ENCODE assay signal across 11 mouse cellular contexts in the genomic region with DNA sequence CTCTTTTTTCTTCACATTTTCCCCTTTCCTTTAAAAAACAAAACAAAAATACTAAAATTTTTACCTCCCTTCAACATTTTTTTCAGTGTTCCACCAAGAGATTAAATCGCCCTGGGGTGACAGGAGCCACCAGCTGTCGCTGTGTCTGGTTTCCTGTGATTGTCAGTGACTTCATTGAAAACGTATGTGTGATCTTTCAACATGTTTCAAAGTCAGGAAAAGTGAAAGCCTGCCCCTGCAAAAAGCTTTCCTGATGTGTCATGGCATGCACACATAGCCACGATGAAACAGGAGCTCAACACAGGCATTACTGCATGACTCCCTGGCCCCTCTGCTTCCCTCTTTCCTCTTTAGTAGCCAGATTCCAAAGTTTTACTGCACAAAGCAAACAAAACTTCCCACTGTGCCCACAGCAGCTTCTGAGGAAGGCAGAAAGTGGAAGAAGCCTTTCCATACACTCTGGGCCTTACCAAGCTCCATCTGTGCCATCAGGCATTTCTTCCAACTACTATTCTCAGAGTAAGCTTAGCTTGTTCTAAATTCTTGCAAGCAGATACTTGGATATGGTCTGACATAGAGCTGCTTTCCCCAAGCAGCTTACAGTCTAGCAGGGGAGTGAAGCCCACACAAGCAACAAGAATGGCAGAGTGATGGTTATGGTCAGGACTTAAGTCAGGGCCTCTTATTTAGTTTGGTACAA.
A peak's percentile ranks its signal among the peaks of the same experiment; 100 is the strongest.
DNase-seq lines count a peak whose midpoint lies in the region; ATAC-seq and TF ChIP-seq lines count a peak whose summit lies in the region.
"Had no signal": no experiment of that assay in that cellular context is flagged by ENCODE, and none has a peak within 500 bp of the region (broad histone marks: within the 10 kb centered on the region; RNA-seq: fewer than 3 reads in every experiment).

No protein-coding gene starts in this region.

- 20% methylated on average over 4 of the region's 4 CpGs for WGBS in kidney, postnatal 0 days
- WGBS in embryonic facial prominence, embryonic 15.5 days = 6% methylated on average over 4 of the region's 4 CpGs
- 12% methylated on average over 4 of the region's 4 CpGs for WGBS in limb, embryonic 15.5 days

- no peak overlapping the region for H3K9ac ChIP-seq in kidney, postnatal 0 days (ENCODE audit: low read depth, low read length)
- H3K9ac ChIP-seq in embryonic facial prominence, embryonic 15.5 days = no peak overlapping the region
- H3K9ac ChIP-seq in limb, embryonic 15.5 days = no peak overlapping the region
- H3K9ac ChIP-seq: neural tube, embryonic 12.5 days had no signal

- no peaks in the 10 kb centered on the region for H3K4me1 ChIP-seq in kidney, postnatal 0 days (replicated peaks; ENCODE audit: insufficient read depth, low read length)
- H3K4me1 ChIP-seq in embryonic facial prominence, embryonic 15.5 days = peaks cover 11% of the 10 kb centered on the region; the same call in 1 of the 2 replicates
- H3K4me1 ChIP-seq in limb, embryonic 15.5 days = peaks cover 7% of the 10 kb centered on the region

- H3K9me3 ChIP-seq in kidney, postnatal 0 days (replicated peaks; ENCODE audit: low read length) = no peaks in the 10 kb centered on the region
- no peaks in the 10 kb centered on the region for H3K9me3 ChIP-seq in embryonic facial prominence, embryonic 15.5 days (replicated peaks)
- no peaks in the 10 kb centered on the region for H3K9me3 ChIP-seq in limb, embryonic 15.5 days
- H3K9me3 ChIP-seq: neural tube, embryonic 12.5 days had no signal

- no peak overlapping the region for H3K27ac ChIP-seq in kidney, postnatal 0 days
- H3K27ac ChIP-seq in embryonic facial prominence, embryonic 15.5 days (replicated peaks) = peak overlapping the region; percentile 35; the same call in 1 of the 2 replicates
- peak overlapping the region; percentile 71 for H3K27ac ChIP-seq in limb, embryonic 15.5 days
- H3K27ac ChIP-seq: hindbrain, postnatal 0 days; neural tube, embryonic 12.5 days had no signal

- peak; percentile 35 for DNase-seq in embryo, embryonic 10 days (ENCODE audit: low spot score)
- no peak for DNase-seq in embryo, embryonic 9.5 days (ENCODE audit: extremely low spot score)
- DNase-seq in kidney, postnatal 0 days (ENCODE audit: low spot score) = peak; percentile 36
- no peak for DNase-seq in kidney, adult 11 months
- DNase-seq in urinary bladder, postnatal 4 days (ENCODE audit: low spot score in 2 of 2) = no peak
- no peak for DNase-seq in left cerebral cortex, postnatal 4 days
- DNase-seq: spleen, adult 18-20 months had no signal

- no peak overlapping the region for H3K4me3 ChIP-seq in kidney, postnatal 0 days (replicated peaks; ENCODE audit: low read depth, low read length)
- no peak overlapping the region for H3K4me3 ChIP-seq in embryonic facial prominence, embryonic 15.5 days (replicated peaks)
- H3K4me3 ChIP-seq in limb, embryonic 15.5 days = no peak overlapping the region
- H3K4me3 ChIP-seq: neural tube, embryonic 12.5 days had no signal

- TF ChIP-seq CTCF in kidney, postnatal 0 days (IDR thresholded peaks at IDR 0.05; ENCODE audit: low read depth) = no peak

- intact Hi-C loops in left cerebral cortex, postnatal 4 days (cut with DNase I) = no loop called here

- no peak overlapping the region for H3K4me2 ChIP-seq in kidney, postnatal 0 days (ENCODE audit: low read length)
- no peak overlapping the region for H3K4me2 ChIP-seq in embryonic facial prominence, embryonic 15.5 days (replicated peaks)
- no peak overlapping the region for H3K4me2 ChIP-seq in limb, embryonic 15.5 days
- H3K4me2 ChIP-seq: neural tube, embryonic 12.5 days had no signal

- ATAC-seq in kidney, postnatal 0 days (replicated peaks; ENCODE audit: low FRiP score, low read depth) = no peak
- no peak for ATAC-seq in embryonic facial prominence, embryonic 15.5 days (ENCODE audit: insufficient number of reproducible peaks, low FRiP score, low TSS enrichment, low read depth)
- ATAC-seq in limb, embryonic 15.5 days (ENCODE audit: insufficient number of reproducible peaks, low FRiP score, low TSS enrichment, low read depth) = no peak
- ATAC-seq: hindbrain, postnatal 0 days had no signal

- no peaks in the 10 kb centered on the region for H3K27me3 ChIP-seq in kidney, postnatal 0 days (ENCODE audit: insufficient read depth, low read length)
- no peaks in the 10 kb centered on the region for H3K27me3 ChIP-seq in embryonic facial prominence, embryonic 15.5 days
- H3K27me3 ChIP-seq in limb, embryonic 15.5 days = no peaks in the 10 kb centered on the region
- H3K27me3 ChIP-seq: neural tube, embryonic 12.5 days had no signal

- H3K36me3 ChIP-seq in kidney, postnatal 0 days (ENCODE audit: insufficient read depth, low read length) = no peaks in the 10 kb centered on the region
- no peaks in the 10 kb centered on the region for H3K36me3 ChIP-seq in embryonic facial prominence, embryonic 15.5 days
- no peaks in the 10 kb centered on the region for H3K36me3 ChIP-seq in limb, embryonic 15.5 days
- H3K36me3 ChIP-seq: neural tube, embryonic 12.5 days had no signal

Comparison
In these comparisons a context has a peak if more than half of its experiments do, and no peak if none do; other contexts are left out.
1. DNase-seq: peak in embryo, embryonic 10 days (single experiment) and kidney, postnatal 0 days (single experiment); none in embryo, embryonic 9.5 days (single experiment), kidney, adult 11 months (single experiment), urinary bladder, postnatal 4 days (0 of 2) and left cerebral cortex, postnatal 4 days (single experiment).